Mouse (Mus musculus) heart, postnatal 0 days (tissue): ENCODE results near the gene Cdca3. TPM values are rescaled to one million over a fixed set of nuclear protein-coding genes. Genes with fewer than 3 reads are reported as not detected.

Experiments
- ATAC-seq: fragments of 200-750 bp; cut with Nextera tagmentation; 2 replicates; pipeline ENCODE4 v1.8.0; 2017; ENCODE audit warnings: low read depth, moderate number of reproducible peaks, moderate library complexity; ENCODE audit not compliant: insufficient read depth
- DNase-seq: peaks from one replicate; pipeline ENCODE4 v3.0.0-alpha.2; 2016; ENCODE audit warnings: low spot score
- H3K27ac ChIP-seq: fragments of 300-500 bp; sonication (generic); 2 replicates; pipeline ENCODE4 v1.5.1; 2014; ENCODE audit warnings: low read depth, mild to moderate bottlenecking
- H3K27me3 ChIP-seq: fragments of 300-500 bp; sonication (generic); 2 replicates; pipeline ENCODE4 v1.6.1; 2014; ENCODE audit warnings: low read length, mixed read lengths; ENCODE audit not compliant: control insufficient read depth, insufficient read depth
- H3K36me3 ChIP-seq: fragments of 300-500 bp; sonication (generic); replicated peaks from 2 replicates; pipeline ENCODE4 v1.6.1; 2014; ENCODE audit warnings: low read length, mixed read lengths; ENCODE audit not compliant: control insufficient read depth, insufficient read depth
- H3K4me1 ChIP-seq: fragments of 300-500 bp; sonication (generic); 2 replicates; pipeline ENCODE4 v1.6.1; 2014; ENCODE audit warnings: antibody characterized with exemption; ENCODE audit not compliant: control insufficient read depth, insufficient read depth
- H3K4me2 ChIP-seq: fragments of 300-500 bp; sonication (generic); 2 replicates; pipeline ENCODE4 v1.6.1; 2014; ENCODE audit warnings: low read depth, mild to moderate bottlenecking, low read length, moderate library complexity
- H3K4me3 ChIP-seq: fragments of 300-500 bp; sonication (generic); 2 replicates; pipeline ENCODE4 v1.5.1; 2014; ENCODE audit warnings: low read depth, low read length
- H3K9ac ChIP-seq: fragments of 300-500 bp; sonication (generic); replicated peaks from 2 replicates; pipeline ENCODE4 v1.6.1; 2014; ENCODE audit warnings: low read depth, low read length, mixed read lengths
- H3K9me3 ChIP-seq: fragments of 300-500 bp; sonication (generic); replicated peaks from 2 replicates; pipeline ENCODE4 v1.6.1; 2016; ENCODE audit warnings: low read length; ENCODE audit not compliant: control insufficient read depth
- CTCF ChIP-seq: IDR thresholded peaks from 2 replicates; pipeline ENCODE4 v1.5.1; 2016; ENCODE audit warnings: antibody characterized with exemption, control low read depth, low read depth
- EP300 ChIP-seq: IDR thresholded peaks from 2 replicates; pipeline ENCODE4 v1.6.1; 2016; ENCODE audit warnings: antibody characterized with exemption, low read depth
- WGBS: fragments of 180-500 bp; shearing (Covaris S2); extraction: QIAGEN DNeasy Blood & Tissue Kit; methylation state at CpG from one replicate; pipeline ENCODE4 v1.1.7; 2014; 5-methylcytosine and 5-hydroxymethylcytosine counted together
- polyA plus RNA-seq: library from polyadenylated mRNA; unstranded; fragments of >200 nt; fragmentation: Nextera tagmentation; extraction: Ambion mirVana; gene quantifications from 2 replicates; pipeline ENCODE4 v1.2.1, GENCODE M21; 2015
- total RNA-seq: library from RNA; depleted of rRNA; stranded (reverse); fragments of >200 nt; gene quantifications from 2 replicates; pipeline ENCODE4 v1.2.3, GENCODE M21; 2014; ENCODE audit warnings: low replicate concordance; rRNA removed

Gene Cdca3
- total and polyA plus RNA-seq, 2 experiments from 2014 or later = 52.9 to 95.9 TPM

DNA sequence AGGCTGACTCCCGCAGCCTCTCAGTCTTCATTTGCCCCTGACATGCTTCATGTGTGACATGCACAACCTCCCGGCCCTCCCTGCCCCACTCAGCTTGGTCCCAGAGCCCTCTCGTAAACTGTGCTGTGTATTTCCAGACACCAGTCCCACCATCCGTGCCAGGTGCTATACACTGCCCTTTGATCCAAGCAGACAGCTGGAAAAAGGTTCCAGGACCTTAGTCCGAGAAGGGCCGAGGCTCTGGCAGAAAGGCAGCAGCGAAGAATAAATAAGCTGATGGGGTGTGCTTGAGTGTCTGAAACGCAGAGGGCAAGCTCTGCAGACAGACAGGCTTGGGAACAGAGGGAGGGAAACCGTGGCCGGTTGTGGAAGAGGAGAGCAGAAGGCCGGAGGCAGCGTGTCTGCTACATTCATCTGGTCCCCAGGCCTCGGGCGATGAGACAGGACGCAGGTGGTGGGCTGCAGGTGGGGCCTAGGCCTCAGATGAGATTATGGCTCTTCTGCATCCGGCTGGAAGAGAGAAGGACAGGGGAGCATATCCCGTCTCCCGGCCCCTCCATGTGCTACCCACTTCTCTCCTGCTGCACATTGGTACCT is 36.5 kb downstream of the Cdca3 start:
- Histone ChIP-seq H3K27ac (no peak overlapping the region), H3K36me3 (no peaks in the 10 kb centered on the region), H3K4me2 (no peak overlapping the region), H3K27me3 (peaks cover 13% of the 10 kb centered on the region; the same call in 1 of the 2 replicates), H3K9ac (no peak overlapping the region), H3K9me3 (no peaks in the 10 kb centered on the region), H3K4me1 (peaks cover 11% of the 10 kb centered on the region; the same call in 1 of the 2 replicates), H3K4me3 (no peak overlapping the region)
- no peak for ATAC-seq
- 73% methylated on average over 18 of the region's 18 CpGs for WGBS
- TF ChIP-seq CTCF (no peak), EP300 (no peak)
- DNase-seq = no peak

DNA sequence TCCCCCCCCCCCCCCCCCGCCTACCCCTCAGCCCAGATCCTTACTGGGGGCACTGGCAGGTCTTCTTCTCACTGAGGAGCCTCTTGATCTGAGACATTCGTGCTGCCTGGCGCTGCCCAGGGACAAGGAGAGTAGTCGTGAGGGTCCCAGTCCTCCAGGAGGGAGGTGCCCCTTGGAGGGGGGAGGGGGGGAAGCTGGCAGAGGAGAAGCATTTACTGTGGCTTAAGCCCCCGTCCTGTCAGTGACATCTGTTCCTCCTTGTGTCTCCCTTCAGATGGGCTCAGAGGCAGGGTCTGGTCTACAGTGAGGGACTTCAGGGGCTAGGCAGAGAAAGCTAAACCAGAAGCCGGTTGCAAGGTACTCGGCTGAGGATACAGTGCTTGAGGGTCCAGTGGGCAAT is 37.2 kb downstream of the Cdca3 start:
- Histone ChIP-seq H3K9me3 (no peaks in the 10 kb centered on the region), H3K27me3 (peaks cover 12% of the 10 kb centered on the region; the same call in 1 of the 2 replicates), H3K27ac (no peak overlapping the region), H3K4me2 (no peak overlapping the region), H3K4me3 (no peak overlapping the region), H3K36me3 (no peaks in the 10 kb centered on the region), H3K9ac (no peak overlapping the region), H3K4me1 (peaks cover 11% of the 10 kb centered on the region; the same call in 1 of the 2 replicates)
- ATAC-seq (no peak), DNase-seq (no peak)
- TF ChIP-seq EP300 (no peak), CTCF (no peak)
- 65% methylated on average over 6 of the region's 7 CpGs for WGBS

DNA sequence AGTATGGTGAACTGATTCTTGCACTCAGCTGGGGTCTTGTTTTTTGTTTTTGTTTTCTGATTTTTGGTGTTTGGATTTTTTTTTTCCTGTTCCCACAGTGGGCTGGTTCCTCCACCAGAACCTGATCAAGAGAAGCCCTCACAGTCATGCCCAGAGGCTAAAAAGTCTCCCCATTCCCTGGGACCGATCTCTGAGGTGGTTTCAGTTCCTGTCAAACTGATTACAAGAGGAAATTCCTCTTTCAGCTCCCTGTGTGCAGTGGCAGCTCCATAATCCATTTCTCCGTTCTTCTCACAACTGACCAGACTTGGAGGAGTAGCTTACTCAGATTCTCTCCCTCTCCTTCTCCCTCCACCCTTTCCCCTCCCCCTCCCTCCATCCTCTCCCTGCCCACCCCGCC is 45.0 kb downstream of the Cdca3 start:
- no peak overlapping the region for H3K4me3 ChIP-seq
- DNase-seq (no peak), ATAC-seq (no peak)
- H3K27me3 ChIP-seq = no peaks in the 10 kb centered on the region
- no peak for TF ChIP-seq EP300
- no peak for TF ChIP-seq CTCF
- no peak overlapping the region for H3K27ac ChIP-seq
- H3K4me1 ChIP-seq = no peaks in the 10 kb centered on the region
- no peaks in the 10 kb centered on the region for H3K36me3 ChIP-seq
- H3K9me3 ChIP-seq = no peaks in the 10 kb centered on the region
- no peak overlapping the region for H3K4me2 ChIP-seq
- no peak overlapping the region for H3K9ac ChIP-seq
- WGBS = 26% methylated on average over 2 of the region's 3 CpGs

DNA sequence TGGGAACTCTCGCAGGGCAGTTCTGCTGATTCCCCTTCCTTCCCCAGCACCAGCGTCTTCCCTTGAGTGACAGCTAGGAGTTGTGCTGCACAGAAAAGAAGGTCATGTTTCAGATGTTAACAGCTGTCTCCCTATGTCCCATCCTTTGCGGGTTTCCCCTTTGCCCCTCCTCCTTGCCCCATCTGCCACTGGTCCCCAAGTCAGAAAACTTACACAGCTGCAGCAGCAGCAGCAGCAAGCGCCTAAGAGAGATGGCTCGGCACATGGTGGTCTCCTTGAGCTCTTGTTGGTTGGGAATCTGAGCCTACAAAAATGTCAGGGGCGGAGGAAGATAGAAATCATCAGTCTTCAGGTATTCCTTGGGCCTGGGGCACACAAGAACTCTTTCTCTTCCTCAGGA is 50.0 kb downstream of the Cdca3 start:
- Histone ChIP-seq H3K9me3 (no peaks in the 10 kb centered on the region), H3K4me2 (no peak overlapping the region), H3K27ac (no peak overlapping the region), H3K27me3 (no peaks in the 10 kb centered on the region), H3K36me3 (no peaks in the 10 kb centered on the region), H3K9ac (no peak overlapping the region), H3K4me1 (no peaks in the 10 kb centered on the region), H3K4me3 (no peak overlapping the region)
- WGBS = 53% methylated on average over 6 of the region's 6 CpGs
- ATAC-seq = no peak
- no peak for DNase-seq
- TF ChIP-seq EP300 = no peak
- TF ChIP-seq CTCF = no peak

DNA sequence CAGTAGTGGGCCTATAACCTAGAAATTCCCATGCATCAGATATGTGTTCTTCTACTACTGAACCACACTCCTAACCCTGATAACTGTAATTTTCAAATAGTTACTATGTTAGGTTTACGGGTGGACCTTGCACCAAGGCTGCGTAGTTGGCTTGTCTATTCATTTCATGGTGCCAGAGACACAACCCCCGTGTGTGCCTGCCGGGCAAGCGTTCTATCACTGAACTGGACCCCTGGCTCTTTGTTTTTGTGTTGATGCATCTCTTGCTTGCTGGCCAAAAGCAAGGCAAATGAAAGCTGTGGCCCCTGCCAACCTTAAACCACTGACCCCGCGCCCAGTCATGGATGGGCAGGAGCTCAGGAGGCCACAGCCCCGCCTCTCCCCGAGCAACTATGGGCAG is 52.5 kb downstream of the Cdca3 start:
- 87% methylated on average over 9 of the region's 9 CpGs for WGBS

More for the DNA sequence above, 52.5 kb downstream of the Cdca3 start:
- Histone ChIP-seq H3K9ac (no peak overlapping the region), H3K9me3 (no peaks in the 10 kb centered on the region), H3K4me1 (peaks cover 4% of the 10 kb centered on the region; the same call in 1 of the 2 replicates), H3K4me3 (no peak overlapping the region), H3K27ac (no peak overlapping the region), H3K27me3 (no peaks in the 10 kb centered on the region), H3K4me2 (no peak overlapping the region), H3K36me3 (no peaks in the 10 kb centered on the region)
- no peak for ATAC-seq
- no peak for DNase-seq
- no peak for TF ChIP-seq EP300
- TF ChIP-seq CTCF = no peak

Other genes starting within 250 kb of the Cdca3 start
- not detected in 2 replicates for gene C1s2, start 193.5 kb upstream of the Cdca3 start, total RNA-seq
- gene C1s2, start 193.5 kb upstream of the Cdca3 start, polyA plus RNA-seq = 0.08 TPM in 1 of 2 replicates, not detected in the other
- gene Lpcat3, start 166.5 kb upstream of the Cdca3 start, total RNA-seq = 49.3 and 50.5 TPM in 2 replicates
- gene Lpcat3, start 166.5 kb upstream of the Cdca3 start, polyA plus RNA-seq = 61.1 and 62.7 TPM in 2 replicates
- gene Emg1, start 117.4 kb upstream of the Cdca3 start, total RNA-seq = 94.9 and 106 TPM in 2 replicates
- 85.6 and 97.0 TPM in 2 replicates for gene Emg1, start 117.4 kb upstream of the Cdca3 start, polyA plus RNA-seq
- 407 and 409 TPM in 2 replicates for gene Phb2, start 117.2 kb upstream of the Cdca3 start, total RNA-seq
- gene Phb2, start 117.2 kb upstream of the Cdca3 start, polyA plus RNA-seq = 423 and 432 TPM in 2 replicates
- gene Ptpn6, start 90.8 kb upstream of the Cdca3 start, total RNA-seq = 2.4 and 6.3 TPM in 2 replicates
- 4.3 and 4.5 TPM in 2 replicates for gene Ptpn6, start 90.8 kb upstream of the Cdca3 start, polyA plus RNA-seq
- 119 and 153 TPM in 2 replicates for gene Grcc10, start 88.2 kb upstream of the Cdca3 start, total RNA-seq
- gene Grcc10, start 88.2 kb upstream of the Cdca3 start, polyA plus RNA-seq = 492 and 535 TPM in 2 replicates
- not detected in 2 replicates for gene Gm45234, start 73.5 kb upstream of the Cdca3 start, total RNA-seq
- gene Gm45234, start 73.5 kb upstream of the Cdca3 start, polyA plus RNA-seq = not detected in 2 replicates
- gene Atn1, start 73.0 kb upstream of the Cdca3 start, total RNA-seq = 7.8 and 8.5 TPM in 2 replicates
- gene Atn1, start 73.0 kb upstream of the Cdca3 start, polyA plus RNA-seq = 5.4 and 6.0 TPM in 2 replicates
- 1.7 and 4.1 TPM in 2 replicates for gene Eno2, start 59.9 kb upstream of the Cdca3 start, total RNA-seq
- 1.3 and 1.5 TPM in 2 replicates for gene Eno2, start 59.9 kb upstream of the Cdca3 start, polyA plus RNA-seq
- not detected in 2 replicates for gene Lrrc23, start 49.8 kb upstream of the Cdca3 start, total RNA-seq
- gene Lrrc23, start 49.8 kb upstream of the Cdca3 start, polyA plus RNA-seq = 0.95 TPM in 1 of 2 replicates, not detected in the other
- gene Spsb2, start 20.9 kb upstream of the Cdca3 start, total RNA-seq = 5.9 and 17.6 TPM in 2 replicates
- gene Spsb2, start 20.9 kb upstream of the Cdca3 start, polyA plus RNA-seq = 7.0 and 7.7 TPM in 2 replicates
- 1,544 and 1,648 TPM in 2 replicates for gene Tpi1, start 15.3 kb upstream of the Cdca3 start, total RNA-seq
- 1,138 and 1,142 TPM in 2 replicates for gene Tpi1, start 15.3 kb upstream of the Cdca3 start, polyA plus RNA-seq
- gene Usp5, start 63 bp upstream of the Cdca3 start, total RNA-seq = 92.2 and 126 TPM in 2 replicates
- 66.4 and 73.5 TPM in 2 replicates for gene Usp5, start 63 bp upstream of the Cdca3 start, polyA plus RNA-seq
- gene Gnb3, start 10.7 kb downstream of the Cdca3 start, total RNA-seq = 0.50 and 4.2 TPM in 2 replicates
- gene Gnb3, start 10.7 kb downstream of the Cdca3 start, polyA plus RNA-seq = 2.8 and 3.3 TPM in 2 replicates
- 38.5 and 41.1 TPM in 2 replicates for gene P3h3, start 28.2 kb downstream of the Cdca3 start, total RNA-seq
- gene P3h3, start 28.2 kb downstream of the Cdca3 start, polyA plus RNA-seq = 7.2 and 7.6 TPM in 2 replicates
- gene Gpr162, start 34.4 kb downstream of the Cdca3 start, total RNA-seq = 2.9 and 9.7 TPM in 2 replicates
- 1.2 and 1.5 TPM in 2 replicates for gene Gpr162, start 34.4 kb downstream of the Cdca3 start, polyA plus RNA-seq
- gene Cd4, start 58.7 kb downstream of the Cdca3 start, total RNA-seq = 4.5 TPM in 1 of 2 replicates, not detected in the other
- 0.04 and 0.10 TPM in 2 replicates for gene Cd4, start 58.7 kb downstream of the Cdca3 start, polyA plus RNA-seq
- gene Lag3, start 82.2 kb downstream of the Cdca3 start, total RNA-seq = 0.11 and 0.27 TPM in 2 replicates
- 0.82 and 0.85 TPM in 2 replicates for gene Lag3, start 82.2 kb downstream of the Cdca3 start, polyA plus RNA-seq
- 323 and 565 TPM in 2 replicates for gene Ptms, start 90.6 kb downstream of the Cdca3 start, total RNA-seq
- 221 and 246 TPM in 2 replicates for gene Ptms, start 90.6 kb downstream of the Cdca3 start, polyA plus RNA-seq
- 333 and 532 TPM in 2 replicates for gene Mlf2, start 101.8 kb downstream of the Cdca3 start, total RNA-seq
- gene Mlf2, start 101.8 kb downstream of the Cdca3 start, polyA plus RNA-seq = 296 and 298 TPM in 2 replicates
- 203 and 241 TPM in 2 replicates for gene Cops7a, start 136.0 kb downstream of the Cdca3 start, total RNA-seq
- 130 and 134 TPM in 2 replicates for gene Cops7a, start 136.0 kb downstream of the Cdca3 start, polyA plus RNA-seq
- not detected in 2 replicates for gene Pianp, start 167.1 kb downstream of the Cdca3 start, total RNA-seq
- 0.37 TPM in 2 replicates for gene Pianp, start 167.1 kb downstream of the Cdca3 start, polyA plus RNA-seq
- 18.4 and 20.4 TPM in 2 replicates for gene Zfp384, start 179.6 kb downstream of the Cdca3 start, total RNA-seq
- 5.4 and 5.5 TPM in 2 replicates for gene Zfp384, start 179.6 kb downstream of the Cdca3 start, polyA plus RNA-seq
- gene Ing4, start 210.2 kb downstream of the Cdca3 start, total RNA-seq = 41.9 and 48.7 TPM in 2 replicates
- gene Ing4, start 210.2 kb downstream of the Cdca3 start, polyA plus RNA-seq = 54.1 and 59.1 TPM in 2 replicates
- gene Acrbp, start 220.1 kb downstream of the Cdca3 start, total RNA-seq = 2.6 and 6.0 TPM in 2 replicates
- gene Acrbp, start 220.1 kb downstream of the Cdca3 start, polyA plus RNA-seq = 2.2 and 2.7 TPM in 2 replicates
- gene Lpar5, start 238.4 kb downstream of the Cdca3 start, total RNA-seq = not detected in 2 replicates
- gene Lpar5, start 238.4 kb downstream of the Cdca3 start, polyA plus RNA-seq = 0.12 TPM in 1 of 2 replicates, not detected in the other